Comparison of ENCODE assay signal across 16 mouse cellular contexts in genomic region chr16:29921385-29921784, GRCm38 (mm10).
"Had no signal": no experiment of that assay in that cellular context is flagged by ENCODE, and none has a peak within 500 bp of the region (broad histone marks: within the 10 kb centered on the region; RNA-seq: fewer than 3 reads in every experiment).

No protein-coding gene starts in this region.

- H3K9ac ChIP-seq: limb, embryonic 15.5 days; liver, embryonic 12.5 days; lung, embryonic 14.5 days; midbrain, embryonic 12.5 days; neural tube, embryonic 13.5 days had no signal

- H3K9me3 ChIP-seq: limb, embryonic 15.5 days; liver, embryonic 12.5 days; midbrain, embryonic 12.5 days; neural tube, embryonic 13.5 days had no signal

- ATAC-seq: liver, embryonic 12.5 days; midbrain, embryonic 16.5 days had no signal

- DNase-seq: kidney, adult 11 months; kidney, adult 9 months; kidney, postnatal 36 days; layer of hippocampus, adult 9-11 months; layer of hippocampus, postnatal 36 days; lung, embryonic 14.5 days; lung, postnatal 36 days; retina, postnatal 1 day; right cerebral cortex, postnatal 4 days; thymus, postnatal 36 days had no signal

- H3K27ac ChIP-seq: kidney, postnatal 0 days; limb, embryonic 15.5 days; liver, embryonic 12.5 days; midbrain, embryonic 12.5 days; neural tube, embryonic 13.5 days had no signal

- H3K4me2 ChIP-seq: limb, embryonic 15.5 days; liver, embryonic 12.5 days; lung, embryonic 14.5 days; midbrain, embryonic 12.5 days; neural tube, embryonic 13.5 days had no signal

- H3K4me1 ChIP-seq: limb, embryonic 15.5 days; liver, embryonic 12.5 days; midbrain, embryonic 12.5 days; neural tube, embryonic 13.5 days had no signal

- H3K4me3 ChIP-seq: limb, embryonic 15.5 days; liver, embryonic 12.5 days; midbrain, embryonic 12.5 days; neural tube, embryonic 13.5 days had no signal

- H3K36me3 ChIP-seq: limb, embryonic 15.5 days; liver, embryonic 12.5 days; midbrain, embryonic 12.5 days; neural tube, embryonic 13.5 days had no signal

- H3K27me3 ChIP-seq: limb, embryonic 15.5 days; liver, embryonic 12.5 days; midbrain, embryonic 12.5 days; neural tube, embryonic 13.5 days had no signal
